Mouse (Mus musculus) macrophage (primary cell): Measurements from ENCODE around the gene Cchcr1. TPM values are rescaled to one million over a fixed set of nuclear protein-coding genes. Genes with fewer than 3 reads are reported as not detected.
A peak's percentile ranks its signal among the peaks of the same experiment; 100 is the strongest.
"Not testable (repeated sequence)": the region's sequence is repeated elsewhere in the genome, so short reads cannot be mapped to it uniquely, and the experiment has no call there.

ENCODE experiments used
- H3K27ac ChIP-seq: fragments of 350-480 bp; formaldehyde crosslinking; 2 replicates; pipeline ENCODE4 v1.9.0; 2021
- H3K36me3 ChIP-seq: fragments of 350-480 bp; formaldehyde crosslinking; 2 replicates; pipeline ENCODE4 v1.9.0; 2021; ENCODE audit errors: inconsistent target
- H3K4me3 ChIP-seq: fragments of 350-480 bp; formaldehyde crosslinking; 2 replicates; pipeline ENCODE4 v1.9.0; 2021; ENCODE audit errors: inconsistent target
- H3K79me2 ChIP-seq: fragments of 350-480 bp; formaldehyde crosslinking; 2 replicates; pipeline ENCODE4 v1.9.0; 2021; ENCODE audit errors: inconsistent target
- WGBS: methylation state at CpG from one replicate; pipeline ENCODE4 v1.1.7; 2026; ENCODE audit warnings: inconsistent platforms; ENCODE audit not compliant: missing documents; 5-methylcytosine and 5-hydroxymethylcytosine counted together
- polyA plus RNA-seq: library from polyadenylated mRNA; stranded (reverse); fragments of 250-400 nt; gene quantifications from 3 replicates; pipeline ENCODE4 v1.2.4, GENCODE M21; 2018; ENCODE audit warnings: inconsistent platforms
- total RNA-seq, 78 experiments: library from RNA; depleted of rRNA; stranded (reverse); fragments of 250-400 nt; gene quantifications; 1 replicate in 9 of 78; 2 replicates in 24 of 78; 3 replicates in 43 of 78; 4 replicates in 2 of 78; pipeline ENCODE4 v1.2.4; 2018; ENCODE audit warnings: inconsistent platforms in 56 of 78

Gene Cchcr1
- 10 to 100 TPM in 20 of 26 experiments, 1 to 10 TPM in 6; 6.9 to 29.8 (median 14.7) TPM for total RNA-seq (2018; cell fraction: chromatin; rRNA removed)
- 1 to 10 TPM; 1.0 to 2.3 (median 1.4) TPM for total RNA-seq (2018; cell fraction: cytosol; rRNA removed)
- total RNA-seq (2018; cell fraction: nucleus; rRNA removed): 10 to 100 TPM in 4 of 26 experiments, 1 to 10 TPM in 22; 2.3 to 19.1 (median 6.7) TPM
- 1.3 to 3.3 TPM (median 2.1 TPM) in 3 replicates for polyA plus RNA-seq

- under 1% methylated on average over 59 of the region's 67 CpGs for WGBS
- H3K36me3 ChIP-seq: no peaks in the 10 kb centered on the region
- peak within 1 kb of the TSS; percentile 66 for H3K4me3 ChIP-seq
- H3K27ac ChIP-seq: peak within 1 kb of the TSS; percentile 28
- H3K79me2 ChIP-seq: no peaks in the 10 kb centered on the region
These were observed at the start of gene Cchcr1, which contains the start of gene Tcf19 for GRCm38 (mm10) chr17:35516652-35517500. TSS of gene Cchcr1 (plus strand) at chr17:35517100. TSS of gene Tcf19 (minus strand) at chr17:35516824.

GRCm38 (mm10) chr17:35468936-35469335, 48.0 kb upstream of the Cchcr1 start:
- not testable (repeated sequence) for H3K4me3 ChIP-seq, H3K27ac ChIP-seq, H3K79me2 ChIP-seq, H3K36me3 ChIP-seq
- WGBS: 38% methylated on average over 3 of the region's 3 CpGs

GRCm38 (mm10) chr17:35469842-35470751, 46.8 kb upstream of the Cchcr1 start, which contains the start of gene H2-Q10:
TSS of gene H2-Q10 (plus strand) at chr17:35470089.
- no peaks in the 10 kb centered on the region for H3K36me3 ChIP-seq
- no peak within 1 kb of the TSS for H3K27ac ChIP-seq
- WGBS: 5% methylated on average over 80 of the region's 80 CpGs
- no peaks in the 10 kb centered on the region for H3K79me2 ChIP-seq
- no peak within 1 kb of the TSS for H3K4me3 ChIP-seq

- H3K4me3 ChIP-seq: no peak overlapping the region
- H3K27ac ChIP-seq: no peak overlapping the region
- no peaks in the 10 kb centered on the region for H3K79me2 ChIP-seq
- no peaks in the 10 kb centered on the region for H3K36me3 ChIP-seq
- 5% methylated on average over 9 of the region's 9 CpGs for WGBS
These were observed 32.8 kb upstream of the Cchcr1 start for GRCm38 (mm10) chr17:35484066-35484465.

GRCm38 (mm10) chr17:35485702-35486101, 31.2 kb upstream of the Cchcr1 start:
- Histone ChIP-seq H3K27ac (no peak overlapping the region), H3K36me3 (no peaks in the 10 kb centered on the region), H3K79me2 (no peaks in the 10 kb centered on the region), H3K4me3 (no peak overlapping the region)
- 38% methylated on average over 4 of the region's 4 CpGs for WGBS

GRCm38 (mm10) chr17:35486726-35487125, 30.2 kb upstream of the Cchcr1 start:
- 39% methylated on average over 6 of the region's 10 CpGs for WGBS
- Histone ChIP-seq H3K36me3 (no peaks in the 10 kb centered on the region), H3K4me3 (no peak overlapping the region), H3K79me2 (no peaks in the 10 kb centered on the region), H3K27ac (no peak overlapping the region)

GRCm38 (mm10) chr17:35488041-35488440, 28.9 kb upstream of the Cchcr1 start:
- Histone ChIP-seq H3K79me2 (no peaks in the 10 kb centered on the region), H3K36me3 (no peaks in the 10 kb centered on the region), H3K27ac (no peak overlapping the region), H3K4me3 (no peak overlapping the region)
- WGBS: 100% methylated on average over 2 of the region's 2 CpGs

- no peak overlapping the region for H3K4me3 ChIP-seq
- H3K27ac ChIP-seq: no peak overlapping the region
- no peaks in the 10 kb centered on the region for H3K36me3 ChIP-seq
- 66% methylated on average over 5 of the region's 5 CpGs for WGBS
- H3K79me2 ChIP-seq: no peaks in the 10 kb centered on the region
These were observed 26.6 kb upstream of the Cchcr1 start for GRCm38 (mm10) chr17:35490320-35490719.

- Histone ChIP-seq H3K36me3 (no peaks in the 10 kb centered on the region), H3K27ac (no peak overlapping the region), H3K79me2 (no peaks in the 10 kb centered on the region), H3K4me3 (no peak overlapping the region)
- WGBS: 89% methylated on average over 5 of the region's 7 CpGs
These were observed 19.8 kb upstream of the Cchcr1 start for GRCm38 (mm10) chr17:35497124-35497523.

- Histone ChIP-seq H3K4me3 (no peak overlapping the region), H3K27ac (no peak overlapping the region), H3K36me3 (no peaks in the 10 kb centered on the region), H3K79me2 (no peaks in the 10 kb centered on the region)
- 23% methylated on average over 6 of the region's 6 CpGs for WGBS
These were observed 14.7 kb upstream of the Cchcr1 start for GRCm38 (mm10) chr17:35502226-35502625.

- Histone ChIP-seq H3K36me3 (no peaks in the 10 kb centered on the region), H3K79me2 (no peaks in the 10 kb centered on the region), H3K4me3 (no peak overlapping the region), H3K27ac (no peak overlapping the region)
- WGBS: 72% methylated on average over 5 of the region's 5 CpGs
These were observed 14.1 kb upstream of the Cchcr1 start for GRCm38 (mm10) chr17:35502762-35503161.

GRCm38 (mm10) chr17:35503849-35504248, 13.1 kb upstream of the Cchcr1 start:
- H3K27ac ChIP-seq: no peak overlapping the region
- H3K79me2 ChIP-seq: no peaks in the 10 kb centered on the region
- WGBS: 35% methylated on average over 5 of the region's 5 CpGs
- no peak overlapping the region for H3K4me3 ChIP-seq
- no peaks in the 10 kb centered on the region for H3K36me3 ChIP-seq

GRCm38 (mm10) chr17:35504628-35505481, 12.0 kb upstream of the Cchcr1 start:
- no peaks in the 10 kb centered on the region for H3K79me2 ChIP-seq
- H3K27ac ChIP-seq: no peak overlapping the region
- no peak overlapping the region for H3K4me3 ChIP-seq
- 40% methylated on average over 8 of the region's 8 CpGs for WGBS
- H3K36me3 ChIP-seq: no peaks in the 10 kb centered on the region

- no peak within 1 kb of the TSS for H3K27ac ChIP-seq
- no peaks in the 10 kb centered on the region for H3K36me3 ChIP-seq
- WGBS: 55% methylated on average over 13 of the region's 13 CpGs
- H3K79me2 ChIP-seq: no peaks in the 10 kb centered on the region
- no peak within 1 kb of the TSS for H3K4me3 ChIP-seq
These were observed 11.1 kb upstream of the Cchcr1 start, which contains the start of gene Pou5f1 for GRCm38 (mm10) chr17:35505776-35506175. TSS of gene Pou5f1 (plus strand) at chr17:35506018.
